Mouse (Mus musculus): ENCODE measurements around the gene Srarp.

GRCm38 (mm10) chr4:141446211-141446610 lies 10.3 kb upstream of the Srarp start:
- TF ChIP-seq CTCF (IDR thresholded peaks at IDR 0.05; ENCODE audit: low read depth, low read length), result no peak
- TF ChIP-seq POLR2A (IDR thresholded peaks at IDR 0.05; ENCODE audit: extremely low read depth, insufficient read depth, low read length), result no peak
